Mouse (Mus musculus): ENCODE measurements around the gene Sgf29.

DNA sequence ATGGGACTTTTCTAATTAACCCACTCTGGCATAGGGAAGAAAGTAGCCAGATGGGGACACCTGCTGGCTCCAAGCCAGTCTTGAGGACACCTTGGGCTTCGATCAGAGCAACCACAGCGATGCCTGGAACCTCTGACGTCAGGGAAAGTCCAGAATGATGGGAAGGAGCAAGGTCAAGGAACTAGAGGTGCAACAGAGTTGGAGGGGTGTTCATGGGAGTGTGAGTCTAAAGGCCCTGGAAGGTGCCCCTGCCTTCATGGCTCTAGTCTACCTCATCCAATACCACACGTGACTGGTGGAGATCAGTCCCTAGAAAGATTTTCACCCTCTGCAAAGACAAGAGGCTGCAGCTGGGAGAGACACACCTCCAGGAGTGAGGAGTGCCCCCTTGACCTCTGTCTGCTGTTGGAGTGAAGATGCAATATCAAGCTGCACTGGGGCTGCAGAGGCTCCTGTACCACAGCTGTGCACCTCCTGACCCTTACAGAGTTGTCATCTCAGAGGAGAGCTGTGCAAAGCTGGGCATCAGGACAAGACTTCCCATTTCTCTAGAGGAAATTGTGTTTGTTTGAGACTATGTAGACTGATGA, 27.6 kb downstream of the Sgf29 start:
- no peak for TF ChIP-seq CTCF (IDR thresholded peaks at IDR 0.05; ENCODE audit: low read depth)
- TF ChIP-seq EP300 (IDR thresholded peaks at IDR 0.05; ENCODE audit: low read depth): no peak

All from liver, postnatal 0 days (tissue).